Mouse (Mus musculus) CH12.LX (cell line): Measurements from ENCODE around the gene Bnipl. TPM values are rescaled to one million over a fixed set of nuclear protein-coding genes. Genes with fewer than 3 reads are reported as not detected.

Experiments
- DNase-seq: peaks from one replicate; pipeline ENCODE4 v3.0.0-alpha.2; 2013; ENCODE audit errors: extremely low read depth
- H3K27ac ChIP-seq: 2 replicates; pipeline ENCODE4 v1.5.1; 2012; ENCODE audit warnings: low read depth, mild to moderate bottlenecking, control low read depth, moderate library complexity; ENCODE audit not compliant: insufficient read depth
- H3K27me3 ChIP-seq: replicated peaks from 2 replicates; pipeline ENCODE3; 2012; ENCODE audit warnings: inconsistent platforms
- H3K36me3 ChIP-seq, 2 experiments: replicated peaks in 1 of 2; 2 replicates each; pipeline versions ENCODE3 to v1.6.1; 2012; ENCODE audit warnings: inconsistent platforms in 1 of 2, low read length in 1 of 2, mild to moderate bottlenecking in 1 of 2, mixed read lengths in 1 of 2, moderate library complexity in 1 of 2; ENCODE audit not compliant: control insufficient read depth in 1 of 2, insufficient read depth in 1 of 2
- H3K4me1 ChIP-seq, 2 experiments: 2 replicates each; pipeline ENCODE4 v1.6.1; 2012; ENCODE audit warnings: inconsistent platforms in 1 of 2, moderate library complexity in 1 of 2; ENCODE audit not compliant: insufficient read depth in 2 of 2, control insufficient read depth in 1 of 2
- H3K4me2 ChIP-seq: 2 replicates; pipeline ENCODE4 v1.6.1; 2012; ENCODE audit warnings: low read depth, mild to moderate bottlenecking, control low read depth; ENCODE audit not compliant: poor library complexity, insufficient read depth, severe bottlenecking
- H3K4me3 ChIP-seq, 3 experiments: fragments of 150-350 bp in 1 of 3; sonication (generic) in 1 of 3; replicated peaks in 1 of 3; 2 replicates each; pipeline versions ENCODE3 to v1.5.1; 2011 to 2012; ENCODE audit warnings: low read depth in 2 of 3, low read length in 2 of 3, mild to moderate bottlenecking in 2 of 3, moderate library complexity in 2 of 3, control low read depth in 1 of 3, improper control_type of control experiment in 1 of 3, inconsistent platforms in 1 of 3, mixed read lengths in 1 of 3; ENCODE audit not compliant: poor library complexity in 1 of 3
- H3K79me2 ChIP-seq: replicated peaks from 2 replicates; pipeline ENCODE4 v1.6.1; 2012; ENCODE audit warnings: mild to moderate bottlenecking, moderate library complexity; ENCODE audit not compliant: control insufficient read depth, poor library complexity, insufficient read depth, severe bottlenecking; ENCODE audit errors: extremely low read depth
- H3K9ac ChIP-seq: 2 replicates; pipeline ENCODE4 v1.6.1; 2012; ENCODE audit warnings: low read depth, mild to moderate bottlenecking, control low read depth, moderate library complexity; ENCODE audit not compliant: insufficient read depth
- H3K9me3 ChIP-seq: replicated peaks from 2 replicates; pipeline ENCODE3; 2012; ENCODE audit warnings: low read length, inconsistent platforms, mixed read lengths
- CHD1 ChIP-seq: IDR thresholded peaks from 2 replicates; pipeline ENCODE4 v1.6.1; 2012; ENCODE audit warnings: low read depth, low read length, improper control_type of control experiment, inconsistent platforms
- CHD2 ChIP-seq: IDR thresholded peaks from 2 replicates; pipeline ENCODE4 v1.6.1; 2011; ENCODE audit warnings: low read length, improper control_type of control experiment
- CTCF ChIP-seq, 2 experiments: IDR thresholded peaks in 1 of 2; conservative IDR thresholded peaks in 1 of 2; 2 replicates each; pipeline ENCODE4 v1.5.1; 2011 to 2012; ENCODE audit warnings: low read depth in 2 of 2, low read length in 2 of 2, improper control_type of control experiment in 1 of 2, inconsistent platforms in 1 of 2, mild to moderate bottlenecking in 1 of 2, moderate library complexity in 1 of 2
- JUN ChIP-seq: IDR thresholded peaks from 2 replicates; pipeline ENCODE4 v1.6.1; 2011; ENCODE audit warnings: low read depth, mild to moderate bottlenecking, low read length, improper control_type of control experiment, moderate library complexity; ENCODE audit not compliant: insufficient read depth
- JUND ChIP-seq: conservative IDR thresholded peaks from 2 replicates; pipeline ENCODE4 v1.6.1; 2011; ENCODE audit warnings: low read depth, low read length, improper control_type of control experiment
- MAFK ChIP-seq: IDR thresholded peaks from 2 replicates; pipeline ENCODE4 v1.6.1; 2011; ENCODE audit warnings: low read length, improper control_type of control experiment; ENCODE audit not compliant: insufficient replicate concordance
- MAZ ChIP-seq: IDR thresholded peaks from 2 replicates; pipeline ENCODE4 v1.6.1; 2012; ENCODE audit warnings: low read depth, mild to moderate bottlenecking, inconsistent platforms, low read length, improper control_type of control experiment, moderate library complexity
- MEF2A ChIP-seq: IDR thresholded peaks from 2 replicates; pipeline ENCODE4 v1.6.1; 2014; ENCODE audit warnings: low read depth, mild to moderate bottlenecking, inconsistent platforms, low read length, improper control_type of control experiment, borderline replicate concordance
- MXI1 ChIP-seq: IDR thresholded peaks from 2 replicates; pipeline ENCODE4 v1.6.1; 2011; ENCODE audit warnings: mild to moderate bottlenecking, low read depth, low read length, improper control_type of control experiment
- MYC ChIP-seq: IDR thresholded peaks from 2 replicates; pipeline ENCODE4 v1.6.1; 2011; ENCODE audit warnings: low read depth, mild to moderate bottlenecking, improper control_type of control experiment, low read length
- NRF1 ChIP-seq: IDR thresholded peaks from 2 replicates; pipeline ENCODE4 v1.6.1; 2014; ENCODE audit warnings: low read depth, mild to moderate bottlenecking, inconsistent platforms, low read length, improper control_type of control experiment, moderate library complexity
- PAX5 ChIP-seq: IDR thresholded peaks from 2 replicates; pipeline ENCODE4 v1.6.1; 2012; ENCODE audit warnings: low read length, inconsistent platforms, mixed read lengths
- POLR2A ChIP-seq: IDR thresholded peaks from 2 replicates; pipeline ENCODE4 v1.6.1; 2011; ENCODE audit warnings: low read depth, mild to moderate bottlenecking, improper control_type of control experiment, low read length
- POLR2AphosphoS2 ChIP-seq: IDR thresholded peaks from 2 replicates; pipeline ENCODE4 v1.6.1; 2011; ENCODE audit warnings: low read depth, low read length, improper control_type of control experiment
- RCOR1 ChIP-seq: conservative IDR thresholded peaks from 2 replicates; pipeline ENCODE4 v1.6.1; 2012; ENCODE audit warnings: low read depth, mild to moderate bottlenecking, inconsistent platforms, low read length, improper control_type of control experiment
- SIN3A ChIP-seq: IDR thresholded peaks from 2 replicates; pipeline ENCODE4 v1.6.1; 2012; ENCODE audit warnings: low read length, improper control_type of control experiment, inconsistent platforms
- SMC3 ChIP-seq: IDR thresholded peaks from 2 replicates; pipeline ENCODE4 v1.6.1; 2011; ENCODE audit warnings: low read depth, low read length, improper control_type of control experiment
- USF1 ChIP-seq: IDR thresholded peaks from 2 replicates; pipeline ENCODE4 v1.6.1; 2014; ENCODE audit warnings: low read depth, mild to moderate bottlenecking, inconsistent platforms, low read length, improper control_type of control experiment
- USF2 ChIP-seq: conservative IDR thresholded peaks from 2 replicates; pipeline ENCODE4 v1.6.1; 2011; ENCODE audit warnings: low read depth, low read length, improper control_type of control experiment
- ZKSCAN1 ChIP-seq: IDR thresholded peaks from 2 replicates; pipeline ENCODE4 v1.6.1; 2012; ENCODE audit warnings: low read depth, inconsistent platforms, low read length, improper control_type of control experiment, borderline replicate concordance
- ZMIZ1 ChIP-seq: IDR thresholded peaks from 2 replicates; pipeline ENCODE4 v1.6.1; 2012; ENCODE audit warnings: low read depth, mild to moderate bottlenecking, inconsistent platforms, low read length, improper control_type of control experiment
- dilution Hi-C: fragments of 300-500 bp; cut with MboI; formaldehyde crosslinking; loops from 2 replicates; pipeline ENCODE4 v1.14.3; 2020; ENCODE audit warnings: low sequenced_read_pairs; ENCODE audit not compliant: extremely low pct_unique_long_range_greater_than_20kb, extremely low pct_ligation_motif_present
- in situ Hi-C: fragments of 300-500 bp; cut with MboI; formaldehyde crosslinking; loops from 3 replicates; pipeline ENCODE4 v1.14.3; 2019; ENCODE audit warnings: low sequenced_read_pairs, low pct_ligation_motif_present, low pct_unique_long_range_greater_than_20kb, mixed read lengths
- polyA plus RNA-seq: library from polyadenylated mRNA; unstranded; fragments of >175 nt; gene quantifications from 2 replicates; pipeline ENCODE4 v1.2.1, GENCODE M21; 2012; ENCODE audit warnings: low read depth; ENCODE audit not compliant: insufficient read length
- total RNA-seq, 2 experiments: library from RNA; depleted of rRNA; stranded (reverse); fragments of 300-350 nt in 1 of 2; fragments of >200 nt in 1 of 2; gene quantifications; 2 replicates each; pipeline ENCODE4 v1.2.3; 2012 to 2014

Bnipl gene
- total and polyA plus RNA-seq, 3 experiments, result 0.33 TPM; not detected in 2

DNA sequence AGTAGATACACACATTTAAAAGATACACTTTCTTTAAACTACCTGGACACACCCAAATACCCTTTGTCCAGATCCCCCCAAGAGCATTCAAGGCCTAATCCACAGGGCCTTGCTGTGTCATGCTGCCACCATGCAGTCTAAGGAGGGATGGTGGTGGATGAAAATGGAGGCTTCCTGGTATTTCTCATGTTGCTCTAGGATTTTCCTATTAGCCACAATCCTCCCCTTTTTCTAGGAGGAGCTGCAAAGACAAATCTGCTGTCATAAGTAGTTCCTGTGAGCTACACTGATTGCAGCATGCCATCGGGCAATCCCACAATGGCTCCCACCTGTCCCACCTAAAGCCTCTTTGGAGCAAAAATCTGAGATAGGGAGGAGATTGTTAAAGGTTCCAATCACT, 23.8 kb downstream of the Bnipl start:
- H3K79me2 ChIP-seq, result peaks cover 85% of the 10 kb centered on the region
- peak overlapping the region; percentile 22; the same call in 1 of the 2 replicates for H3K4me2 ChIP-seq
- in situ Hi-C loops (no loop called here), dilution Hi-C loops (no loop called here)
- H3K4me1 ChIP-seq, result peaks cover 9 to 38% of the 10 kb centered on the region in 2 experiments
- peaks cover 3% of the 10 kb centered on the region for H3K9me3 ChIP-seq
- H3K27me3 ChIP-seq, result no peaks in the 10 kb centered on the region
- peak; percentile 27; the same call in 1 of the 2 replicates for TF ChIP-seq CHD1
- no peak for TF ChIP-seq MEF2A
- no peak for TF ChIP-seq MAZ
- TF ChIP-seq POLR2AphosphoS2, result no peak
- TF ChIP-seq SIN3A, result peak; percentile 36
- TF ChIP-seq USF2, result no peak
- no peak for TF ChIP-seq NRF1
- 0 out of 2 replicates have a peak, but pooled peaks have one; percentile 17 for TF ChIP-seq MAFK
- TF ChIP-seq ZMIZ1, result no peak
- TF ChIP-seq SMC3, result no peak
- no peak for TF ChIP-seq JUN
- TF ChIP-seq MXI1, result 0 out of 2 replicates have a peak, but pooled peaks have one; percentile 37
- peak; percentile 27 for DNase-seq
- H3K36me3 ChIP-seq, result peaks cover 26 to 45% of the 10 kb centered on the region in 2 experiments
- H3K4me3 ChIP-seq, result peak overlapping the region; percentile 76 to 97 (median 96)
- peak overlapping the region; percentile 95 for H3K9ac ChIP-seq
- no peak overlapping the region for H3K27ac ChIP-seq

DNA sequence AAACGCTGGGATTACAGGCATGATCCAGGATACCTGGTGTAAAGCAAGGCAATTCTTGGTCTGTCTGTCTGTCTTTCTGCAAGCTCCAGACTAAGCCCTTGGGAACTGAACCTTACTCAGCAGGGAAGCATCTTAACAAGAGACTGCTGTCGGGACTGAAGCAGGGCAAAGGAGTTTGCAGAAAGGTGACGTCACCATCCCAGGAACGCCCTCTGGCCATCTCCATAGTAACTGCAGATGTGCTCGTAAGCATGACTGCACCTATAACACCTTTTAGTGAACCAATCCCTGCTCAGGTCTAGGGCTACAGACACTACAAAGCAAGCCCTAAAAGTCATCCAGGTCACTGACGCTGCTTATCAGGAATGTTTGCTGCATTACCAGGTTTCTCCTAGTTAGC, 26.7 kb downstream of the Bnipl start:
- dilution Hi-C loops (no loop called here), in situ Hi-C loops (loop anchor here (5.0 kb wide), 1 partner anchor 33 kb away; no protein-coding TSS in a partner anchor)
- DNase-seq, result peak; percentile 32
- Histone ChIP-seq H3K4me3 (no peak overlapping the region), H3K27ac (no peak overlapping the region), H3K9me3 (peaks cover 3% of the 10 kb centered on the region), H3K9ac (no peak overlapping the region), H3K4me2 (no peak overlapping the region), H3K27me3 (no peaks in the 10 kb centered on the region), H3K36me3 (peaks cover 40 to 64% of the 10 kb centered on the region in 2 experiments), H3K4me1 (peaks cover 0 to 34% of the 10 kb centered on the region in 2 experiments; a peak in 3 of 4 replicates), H3K79me2 (peaks cover 62% of the 10 kb centered on the region)
- no peak for TF ChIP-seq USF1
- no peak for TF ChIP-seq MYC
- no peak for TF ChIP-seq JUND
- no peak for TF ChIP-seq MAFK
- no peak for TF ChIP-seq MXI1
- no peak for TF ChIP-seq RCOR1
- TF ChIP-seq ZKSCAN1, result no peak
- TF ChIP-seq POLR2A, result no peak
- no peak for TF ChIP-seq CHD2
- TF ChIP-seq SIN3A, result no peak
- TF ChIP-seq CTCF (conservative IDR thresholded peaks at IDR 0.05 in 1 of 2, IDR thresholded peaks at IDR 0.05 in 1 of 2; ENCODE audit: low read depth in 2 of 2, low read length in 2 of 2), result no peak
- no peak for TF ChIP-seq PAX5
- no peak for TF ChIP-seq USF2
